Mouse (Mus musculus) heart, postnatal 25 days (tissue): Measurements from ENCODE around the gene Evi2b. TPM values are rescaled to one million over a fixed set of nuclear protein-coding genes. Genes with fewer than 3 reads are reported as not detected.

Experiments used
- DNase-seq: peaks from one replicate; pipeline ENCODE4 v3.0.0; 2022; ENCODE audit warnings: low spot score
- intact Hi-C: fragments of 180-260 bp; cut with DNase I; formaldehyde crosslinking; loops from one replicate; pipeline ENCODE4 v1.15.1; 2025
- total RNA-seq, 2 experiments: library from RNA; stranded (reverse); gene quantifications; 2 replicates each; pipeline ENCODE4 v1.2.3; 2021

Gene Evi2b
- total RNA-seq, 2 experiments from 2014 or later: 1.1 to 1.3 TPM

- intact Hi-C loops: no loop called here
Observed at GRCm38 (mm10) chr11:79524310-79524575, 681 bp upstream of the Evi2b start.

GRCm38 (mm10) chr11:79522944-79523343 lies 618 bp downstream of the Evi2b start:
- no peak for DNase-seq
- intact Hi-C loops: no loop called here

More at GRCm38 (mm10) chr11:79524310-79524575, 681 bp upstream of the Evi2b start:
- DNase-seq: no peak

GRCm38 (mm10) chr11:79521930-79522329 lies 1.6 kb downstream of the Evi2b start:
- no peak for DNase-seq
- intact Hi-C loops: no loop called here

- intact Hi-C loops: no loop called here
- no peak for DNase-seq
Observed at GRCm38 (mm10) chr11:79520772-79521171, 2.8 kb downstream of the Evi2b start.

GRCm38 (mm10) chr11:79519878-79520291 lies 3.7 kb downstream of the Evi2b start:
- no peak for DNase-seq
- intact Hi-C loops: no loop called here

- no peak for DNase-seq
- intact Hi-C loops: no loop called here
Observed at GRCm38 (mm10) chr11:79519299-79519698, 4.3 kb downstream of the Evi2b start.

GRCm38 (mm10) chr11:79515798-79516197 lies 7.8 kb downstream of the Evi2b start:
- no peak for DNase-seq
- intact Hi-C loops: no loop called here

- DNase-seq: no peak
- intact Hi-C loops: no loop called here
Observed at GRCm38 (mm10) chr11:79515331-79515730, 8.2 kb downstream of the Evi2b start.

- DNase-seq: no peak
- intact Hi-C loops: no loop called here
Observed at GRCm38 (mm10) chr11:79511970-79512369, 11.6 kb downstream of the Evi2b start.

GRCm38 (mm10) chr11:79504506-79504905 lies 19.1 kb downstream of the Evi2b start:
- intact Hi-C loops: no loop called here
- DNase-seq: no peak

- no peak for DNase-seq
- intact Hi-C loops: no loop called here
Observed at GRCm38 (mm10) chr11:79503845-79504244, 19.7 kb downstream of the Evi2b start, which contains the start of gene Omg. Gene Omg, minus strand, starts transcription at chr11:79504084.

- DNase-seq: no peak
- intact Hi-C loops: no loop called here
Observed at GRCm38 (mm10) chr11:79502917-79503316, 20.6 kb downstream of the Evi2b start.

GRCm38 (mm10) chr11:79494976-79495800 lies 28.4 kb downstream of the Evi2b start:
- no peak for DNase-seq
- intact Hi-C loops: no loop called here

- no peak for DNase-seq
- intact Hi-C loops: no loop called here
Observed at GRCm38 (mm10) chr11:79484721-79485120, 38.8 kb downstream of the Evi2b start.

- intact Hi-C loops: no loop called here
Observed at GRCm38 (mm10) chr11:79483876-79484528, 39.6 kb downstream of the Evi2b start.

GRCm38 (mm10) chr11:79483392-79483791 lies 40.2 kb downstream of the Evi2b start:
- intact Hi-C loops: no loop called here
- no peak for DNase-seq

More at GRCm38 (mm10) chr11:79483876-79484528, 39.6 kb downstream of the Evi2b start:
- DNase-seq: no peak

- intact Hi-C loops: no loop called here
- no peak for DNase-seq
Observed at GRCm38 (mm10) chr11:79468097-79468496, 55.5 kb downstream of the Evi2b start.

Other genes with a start within 250 kb of the Evi2b start
- not detected for gene Gm9964, start 226.9 kb downstream of the Evi2b start, total RNA-seq
- gene Nf1, start 184.1 kb downstream of the Evi2b start, total RNA-seq: 10 to 100 TPM; 27.1 to 30.0 TPM
- gene Omg, start 19.7 kb downstream of the Evi2b start, total RNA-seq: not detected
- gene Evi2, start 6.8 kb upstream of the Evi2b start, total RNA-seq: under 1 TPM in 1 of 2 experiments, not detected in 1; 0.08 TPM
- 1 to 10 TPM; 1.9 to 2.8 TPM for gene Evi2a, start 6.8 kb upstream of the Evi2b start, total RNA-seq
- gene Rab11fip4, start 67.5 kb upstream of the Evi2b start, total RNA-seq: under 1 TPM; 0.06 to 0.29 TPM